Mouse (Mus musculus) ES-Bruce4 (cell line): ENCODE results near the gene Chrna3. TPM values are rescaled to one million over a fixed set of nuclear protein-coding genes. Genes with fewer than 3 reads are reported as not detected.

Experiments used
- H3K27ac ChIP-seq: 2 replicates; pipeline ENCODE4 v1.5.1; 2012; ENCODE audit warnings: low read length, inconsistent platforms; ENCODE audit not compliant: insufficient read depth
- H3K27me3 ChIP-seq: 2 replicates; pipeline ENCODE4 v1.6.1; 2012; ENCODE audit warnings: mild to moderate bottlenecking, low read length, inconsistent platforms; ENCODE audit not compliant: control insufficient read depth, poor library complexity, insufficient read depth, severe bottlenecking
- H3K36me3 ChIP-seq: 2 replicates; pipeline ENCODE4 v1.6.1; 2012; ENCODE audit warnings: inconsistent platforms, mild to moderate bottlenecking, low read length, moderate library complexity; ENCODE audit not compliant: control insufficient read depth, poor library complexity, insufficient read depth, severe bottlenecking
- H3K4me1 ChIP-seq: one replicate; pipeline ENCODE4 v1.8.1; 2011; ENCODE audit warnings: low read length; ENCODE audit not compliant: control insufficient read depth, insufficient read depth
- H3K4me3 ChIP-seq: 2 replicates; pipeline ENCODE4 v1.5.1; 2011; ENCODE audit warnings: low read depth, mild to moderate bottlenecking, low read length
- H3K9ac ChIP-seq: 2 replicates; pipeline ENCODE4 v1.6.1; 2012; ENCODE audit warnings: low read depth, mild to moderate bottlenecking, inconsistent platforms; ENCODE audit not compliant: poor library complexity, severe bottlenecking
- H3K9me3 ChIP-seq: replicated peaks from 2 replicates; pipeline ENCODE4 v1.6.1; 2012; ENCODE audit warnings: mild to moderate bottlenecking, low read length, inconsistent platforms; ENCODE audit not compliant: control insufficient read depth, poor library complexity, insufficient read depth, severe bottlenecking
- CTCF ChIP-seq: IDR thresholded peaks from one replicate; pipeline ENCODE4 v1.8.1; 2011; ENCODE audit warnings: low read depth, low read length
- EP300 ChIP-seq: IDR thresholded peaks from 2 replicates; pipeline ENCODE4 v1.6.1; 2011; ENCODE audit warnings: low read depth, low read length; ENCODE audit not compliant: insufficient read depth
- POLR2A ChIP-seq: IDR thresholded peaks from one replicate; pipeline ENCODE4 v1.8.1; 2011; ENCODE audit warnings: low read length; ENCODE audit not compliant: insufficient read depth
- polyA plus RNA-seq: library from polyadenylated mRNA; stranded (reverse); fragments of >200 nt; gene quantifications from 2 replicates; pipeline ENCODE4 v1.2.4, GENCODE M21; 2011; ENCODE audit warnings: low read depth; ENCODE audit not compliant: missing spikeins, insufficient read depth, insufficient read length

Chrna3 gene
- polyA plus RNA-seq: not detected in 2 replicates

- H3K27me3 ChIP-seq: peaks cover 2% of the 10 kb centered on the region; the same call in 1 of the 2 replicates
- peak within 1 kb of the TSS; percentile 24 for H3K4me3 ChIP-seq
- no peaks in the 10 kb centered on the region for H3K36me3 ChIP-seq
- H3K4me1 ChIP-seq: no peaks in the 10 kb centered on the region
- no peak within 1 kb of the TSS for H3K27ac ChIP-seq
- H3K9ac ChIP-seq: no peak within 1 kb of the TSS
- H3K9me3 ChIP-seq: no peaks in the 10 kb centered on the region
- TF ChIP-seq POLR2A (no peak), CTCF (no peak), EP300 (no peak)
Observed at GRCm38 (mm10) chr9:55026275-55026663, at the start of gene Chrna3. TSS of gene Chrna3 (minus strand) at chr9:55026562.

- no peak overlapping the region for H3K4me3 ChIP-seq
- no peaks in the 10 kb centered on the region for H3K9me3 ChIP-seq
- no peak overlapping the region for H3K9ac ChIP-seq
- no peaks in the 10 kb centered on the region for H3K36me3 ChIP-seq
- no peaks in the 10 kb centered on the region for H3K4me1 ChIP-seq
- H3K27me3 ChIP-seq: no peaks in the 10 kb centered on the region
- H3K27ac ChIP-seq: no peak overlapping the region
- TF ChIP-seq EP300: no peak
Observed at GRCm38 (mm10) chr9:55067965-55068265, 41.6 kb upstream of the Chrna3 start.

GRCm38 (mm10) chr9:55067260-55067964, 41.0 kb upstream of the Chrna3 start:
- Histone ChIP-seq H3K27ac (no peak overlapping the region), H3K9ac (no peak overlapping the region), H3K9me3 (no peaks in the 10 kb centered on the region), H3K36me3 (no peaks in the 10 kb centered on the region), H3K27me3 (no peaks in the 10 kb centered on the region), H3K4me1 (no peaks in the 10 kb centered on the region), H3K4me3 (no peak overlapping the region)
- TF ChIP-seq EP300: no peak
- TF ChIP-seq CTCF: no peak

- no peak overlapping the region for H3K9ac ChIP-seq
- no peak overlapping the region for H3K27ac ChIP-seq
- no peak overlapping the region for H3K4me3 ChIP-seq
- no peaks in the 10 kb centered on the region for H3K36me3 ChIP-seq
- H3K9me3 ChIP-seq: no peaks in the 10 kb centered on the region
- TF ChIP-seq CTCF (no peak), EP300 (no peak), POLR2A (no peak)
- no peaks in the 10 kb centered on the region for H3K27me3 ChIP-seq
- no peaks in the 10 kb centered on the region for H3K4me1 ChIP-seq
Observed at GRCm38 (mm10) chr9:55065241-55065640, 38.9 kb upstream of the Chrna3 start.

- H3K27me3 ChIP-seq: no peaks in the 10 kb centered on the region
- no peaks in the 10 kb centered on the region for H3K4me1 ChIP-seq
- no peak overlapping the region for H3K27ac ChIP-seq
- H3K9ac ChIP-seq: no peak overlapping the region
- no peak overlapping the region for H3K4me3 ChIP-seq
- H3K9me3 ChIP-seq: no peaks in the 10 kb centered on the region
- H3K36me3 ChIP-seq: no peaks in the 10 kb centered on the region
- TF ChIP-seq CTCF (no peak), EP300 (no peak), POLR2A (no peak)
Observed at GRCm38 (mm10) chr9:55058067-55058466, 31.7 kb upstream of the Chrna3 start.

- no peak overlapping the region for H3K27ac ChIP-seq
- H3K4me3 ChIP-seq: no peak overlapping the region
- H3K9ac ChIP-seq: no peak overlapping the region
- no peaks in the 10 kb centered on the region for H3K9me3 ChIP-seq
- H3K27me3 ChIP-seq: no peaks in the 10 kb centered on the region
- no peaks in the 10 kb centered on the region for H3K36me3 ChIP-seq
- H3K4me1 ChIP-seq: no peaks in the 10 kb centered on the region
- no peak for TF ChIP-seq EP300
- TF ChIP-seq CTCF: no peak
- no peak for TF ChIP-seq POLR2A
Observed at GRCm38 (mm10) chr9:55055386-55055930, 29.1 kb upstream of the Chrna3 start.
